Mouse (Mus musculus) lung, embryonic 15.5 days (tissue): ENCODE data around the gene Gpr89. TPM values are rescaled to one million over a fixed set of nuclear protein-coding genes. Genes with fewer than 3 reads are reported as not detected.

Experiments used
- ATAC-seq: fragments of 200-750 bp; cut with Nextera tagmentation; 2 replicates; pipeline ENCODE4 v1.8.0; 2017; ENCODE audit warnings: moderate number of reproducible peaks, borderline replicate concordance; ENCODE audit not compliant: low FRiP score, low TSS enrichment; ENCODE audit errors: extremely low read depth
- H3K27ac ChIP-seq: fragments of 300-500 bp; sonication (generic); 2 replicates; pipeline ENCODE4 v1.5.1; 2015; ENCODE audit warnings: moderate library complexity, mild to moderate bottlenecking, inconsistent platforms
- H3K27me3 ChIP-seq: fragments of 300-500 bp; sonication (generic); 2 replicates; pipeline ENCODE4 v1.6.1; 2015; ENCODE audit warnings: inconsistent platforms
- H3K36me3 ChIP-seq: fragments of 300-500 bp; sonication (generic); 2 replicates; pipeline ENCODE4 v1.6.1; 2015; ENCODE audit warnings: inconsistent platforms
- H3K4me1 ChIP-seq: fragments of 300-500 bp; sonication (generic); 2 replicates; pipeline ENCODE4 v1.6.1; 2015; ENCODE audit warnings: inconsistent platforms
- H3K4me2 ChIP-seq: fragments of 300-500 bp; sonication (generic); 2 replicates; pipeline ENCODE4 v1.6.1; 2015; ENCODE audit warnings: inconsistent platforms, mild to moderate bottlenecking, moderate library complexity
- H3K4me3 ChIP-seq: fragments of 300-500 bp; sonication (generic); 2 replicates; pipeline ENCODE4 v1.5.1; 2015; ENCODE audit warnings: mild to moderate bottlenecking, inconsistent platforms
- H3K9ac ChIP-seq: fragments of 300-500 bp; sonication (generic); 2 replicates; pipeline ENCODE4 v1.6.1; 2015; ENCODE audit warnings: inconsistent platforms
- H3K9me3 ChIP-seq: fragments of 300-500 bp; sonication (generic); 2 replicates; pipeline ENCODE4 v1.6.1; 2016; ENCODE audit warnings: inconsistent platforms
- WGBS: fragments of 180-500 bp; shearing (Covaris S2); methylation state at CpG from one replicate; pipeline ENCODE4 v1.1.7; 2015; 5-methylcytosine and 5-hydroxymethylcytosine counted together
- polyA plus RNA-seq: library from polyadenylated mRNA; unstranded; fragments of >200 nt; fragmentation: Nextera tagmentation; extraction: Ambion mirVana; gene quantifications from 2 replicates; pipeline ENCODE4 v1.2.1, GENCODE M21; 2015

Gpr89 gene
- polyA plus RNA-seq: 35.4 and 38.1 TPM in 2 replicates

DNA sequence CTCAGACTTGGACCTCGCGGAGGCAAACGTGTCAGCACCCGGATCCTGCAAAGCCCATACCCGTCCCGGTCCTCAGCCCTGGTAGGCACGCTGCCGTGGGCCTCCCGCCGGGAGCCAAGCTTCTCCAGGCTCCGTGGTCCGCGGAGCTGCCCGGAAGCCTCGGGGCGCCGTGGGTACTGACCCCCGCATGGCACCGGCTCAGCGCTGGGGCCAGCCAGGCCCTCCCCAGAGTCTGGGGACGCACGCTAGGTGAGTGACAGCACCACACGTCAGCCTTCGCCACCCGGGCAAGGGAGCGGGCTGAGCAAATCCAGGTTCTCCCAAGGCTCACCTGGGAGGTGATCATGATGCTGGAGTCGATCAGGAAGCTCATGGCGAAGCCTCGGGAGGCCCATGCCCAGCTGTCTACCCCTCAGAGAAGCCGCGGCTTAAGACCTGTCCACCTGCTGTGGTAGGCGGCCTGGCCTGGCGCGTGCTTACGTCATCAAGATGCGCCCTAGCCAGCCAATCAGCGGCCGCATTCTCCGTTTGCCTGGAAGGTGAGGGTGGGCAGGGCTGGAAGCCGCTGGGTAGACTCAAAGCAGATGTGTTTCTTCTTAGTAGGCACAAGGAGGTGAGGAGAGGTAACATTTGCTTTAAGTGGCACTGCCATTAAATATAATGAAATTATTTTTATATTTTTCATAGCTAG is at the start of gene Gpr89:
Gene Gpr89, minus strand, starts transcription at position 496 of the 691 bp plus-strand sequence.
- Histone ChIP-seq H3K4me1 (peaks cover 5% of the 10 kb centered on the region), H3K9me3 (no peaks in the 10 kb centered on the region), H3K9ac (peak within 1 kb of the TSS; percentile 59), H3K4me3 (peak within 1 kb of the TSS; percentile 60), H3K27ac (no peak within 1 kb of the TSS), H3K4me2 (peak within 1 kb of the TSS; percentile 67), H3K36me3 (no peaks in the 10 kb centered on the region), H3K27me3 (peaks cover 8% of the 10 kb centered on the region; the same call in 1 of the 2 replicates)
- ATAC-seq: peak; percentile 94
- under 1% methylated on average over 40 of the region's 40 CpGs for WGBS

DNA sequence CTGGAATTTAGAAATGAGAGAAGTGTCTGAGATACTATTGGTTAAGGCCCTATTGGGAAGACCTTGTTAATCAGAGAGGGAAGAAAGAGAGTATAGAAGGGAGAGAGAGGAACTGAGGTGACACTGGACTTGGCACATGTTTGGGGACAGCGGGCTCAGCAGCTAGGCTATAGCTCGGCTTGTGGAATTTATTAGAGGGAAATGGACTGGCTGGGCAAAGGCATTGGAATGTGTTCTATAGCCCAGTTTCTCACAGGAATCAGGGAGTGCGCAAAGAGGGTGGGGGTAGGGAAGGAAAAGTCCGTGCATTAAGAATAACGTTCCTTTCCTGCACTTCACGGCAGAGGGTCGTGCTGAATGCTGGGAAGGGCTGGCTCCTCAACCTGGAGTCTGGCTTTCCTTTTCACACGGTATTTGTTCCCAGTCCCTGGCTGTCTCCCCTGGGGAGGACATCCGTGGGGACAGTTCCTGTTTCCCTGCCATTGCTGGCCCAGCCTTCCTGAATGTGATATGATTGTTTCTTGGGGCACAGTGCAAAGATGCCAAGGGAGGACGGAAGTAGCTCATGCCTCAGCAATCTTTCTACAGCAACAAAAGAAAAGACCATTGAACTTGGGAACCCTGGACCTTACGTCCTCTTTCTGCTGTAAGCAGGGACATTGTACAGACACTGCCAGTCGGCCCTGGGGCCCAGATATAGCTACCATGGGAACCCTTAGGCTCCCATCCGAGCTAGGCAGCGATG is 48.5 kb upstream of the Gpr89 start:
- Histone ChIP-seq H3K4me1 (peaks cover 11% of the 10 kb centered on the region; the same call in 1 of the 2 replicates), H3K27ac (peak overlapping the region; percentile 39), H3K9me3 (no peaks in the 10 kb centered on the region), H3K4me2 (peak overlapping the region; percentile 22), H3K27me3 (no peaks in the 10 kb centered on the region), H3K9ac (no peak overlapping the region), H3K4me3 (no peak overlapping the region), H3K36me3 (no peaks in the 10 kb centered on the region)
- ATAC-seq: peak; percentile 64; the same call in 1 of the 2 replicates
- whole genome bisulfite sequencing: 28% methylated on average over 14 of the region's 14 CpGs

DNA sequence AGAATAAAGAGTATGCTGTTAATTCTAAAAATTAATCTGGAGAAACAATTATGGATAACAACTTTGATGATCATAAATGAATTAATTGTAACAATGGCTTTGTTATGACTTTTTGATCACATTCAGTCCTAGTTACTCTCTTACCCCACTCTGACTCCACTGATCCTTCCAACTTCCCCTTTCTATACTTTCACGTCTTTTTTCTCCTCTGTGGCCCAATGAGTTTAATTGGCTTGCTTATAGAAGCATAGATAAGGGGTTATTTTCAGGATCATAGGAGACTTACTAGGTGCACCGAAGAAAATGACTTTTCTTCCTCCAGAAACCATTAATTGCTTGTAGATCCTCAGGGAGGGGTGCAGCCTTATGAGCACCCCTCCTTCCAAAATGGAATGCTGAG is 37.6 kb upstream of the Gpr89 start:
- no peak overlapping the region for H3K4me2 ChIP-seq
- WGBS: 73% methylated on average over 2 of the region's 2 CpGs
- no peak overlapping the region for H3K9ac ChIP-seq

GRCm38 (mm10) chr3:96938738-96939137 is 33.6 kb upstream of the Gpr89 start:
- no peak overlapping the region for H3K9ac ChIP-seq
- no peaks in the 10 kb centered on the region for H3K9me3 ChIP-seq
- peak; percentile 70; the same call in 1 of the 2 replicates for ATAC-seq
- H3K4me1 ChIP-seq: 0 out of 2 replicates have a peak, but pooled peaks cover 2% of the 10 kb centered on the region
- H3K36me3 ChIP-seq: no peaks in the 10 kb centered on the region
- H3K27ac ChIP-seq: no peak overlapping the region
- H3K27me3 ChIP-seq: peaks cover 19% of the 10 kb centered on the region
- peak overlapping the region; percentile 18; the same call in 1 of the 2 replicates for H3K4me3 ChIP-seq
- WGBS: 6% methylated on average over 11 of the region's 11 CpGs
- peak overlapping the region; percentile 41 for H3K4me2 ChIP-seq

More for the DNA sequence above, 37.6 kb upstream of the Gpr89 start:
- no peak for ATAC-seq
- Histone ChIP-seq H3K27ac (no peak overlapping the region), H3K27me3 (0 out of 2 replicates have a peak, but pooled peaks cover 5% of the 10 kb centered on the region), H3K36me3 (no peaks in the 10 kb centered on the region), H3K4me3 (no peak overlapping the region), H3K9me3 (no peaks in the 10 kb centered on the region), H3K4me1 (0 out of 2 replicates have a peak, but pooled peaks cover 2% of the 10 kb centered on the region)

- no peaks in the 10 kb centered on the region for H3K36me3 ChIP-seq
- H3K9ac ChIP-seq: no peak overlapping the region
- no peak overlapping the region for H3K4me3 ChIP-seq
- no peak for ATAC-seq
- 0 out of 2 replicates have a peak, but pooled peaks cover 2% of the 10 kb centered on the region for H3K4me1 ChIP-seq
- no peak overlapping the region for H3K4me2 ChIP-seq
- no peak overlapping the region for H3K27ac ChIP-seq
- WGBS: 27% methylated on average over 5 of the region's 5 CpGs
- peaks cover 19% of the 10 kb centered on the region for H3K27me3 ChIP-seq
- H3K9me3 ChIP-seq: no peaks in the 10 kb centered on the region
Measured at GRCm38 (mm10) chr3:96937606-96938005, 32.5 kb upstream of the Gpr89 start.

DNA sequence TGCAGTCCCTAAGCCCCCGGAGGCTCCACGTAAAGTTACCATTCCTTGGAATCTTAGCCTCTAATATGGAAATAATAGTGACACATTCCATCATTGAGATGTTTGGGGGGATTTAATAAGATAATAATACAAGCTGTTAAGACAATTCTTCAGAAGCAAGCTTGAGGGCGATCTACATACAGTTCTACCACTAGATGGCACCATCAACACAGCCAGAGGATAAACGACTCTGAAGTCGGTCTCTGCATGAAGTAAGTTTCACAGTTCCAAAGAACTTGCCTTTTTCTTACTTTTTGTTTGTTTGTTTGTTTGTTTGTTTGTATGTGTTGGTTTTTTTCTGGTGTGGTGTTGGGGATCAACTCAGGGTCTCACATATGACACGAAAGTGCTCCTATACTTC is 31.1 kb upstream of the Gpr89 start:
- H3K27ac ChIP-seq: no peak overlapping the region
- no peak overlapping the region for H3K4me2 ChIP-seq
- no peak overlapping the region for H3K9ac ChIP-seq
- ATAC-seq: no peak
- 6% methylated on average over 6 of the region's 6 CpGs for WGBS
- no peaks in the 10 kb centered on the region for H3K36me3 ChIP-seq
- H3K4me3 ChIP-seq: no peak overlapping the region
- H3K4me1 ChIP-seq: 0 out of 2 replicates have a peak, but pooled peaks cover 2% of the 10 kb centered on the region
- no peaks in the 10 kb centered on the region for H3K9me3 ChIP-seq
- H3K27me3 ChIP-seq: peaks cover 19% of the 10 kb centered on the region

DNA sequence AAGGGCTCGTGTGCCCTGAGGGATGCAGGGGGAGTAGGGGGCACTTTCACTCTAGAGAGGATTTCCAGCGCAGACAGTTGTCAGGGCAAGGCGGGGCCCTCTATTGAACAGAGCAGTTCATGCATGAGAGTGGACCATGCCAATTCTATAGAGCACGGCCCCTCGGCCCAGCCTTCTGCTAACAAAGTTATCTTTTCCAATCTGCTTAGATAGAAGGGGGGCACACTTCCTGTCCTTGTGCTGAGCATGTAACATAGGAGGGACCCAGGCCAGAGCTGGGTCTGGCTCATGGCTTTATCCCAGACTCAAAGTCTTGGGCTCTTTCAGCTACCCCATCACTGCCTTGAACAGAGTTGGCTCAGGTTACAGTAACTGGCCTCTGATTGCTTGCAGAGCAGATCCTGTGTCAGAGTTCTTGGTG is 26.1 kb upstream of the Gpr89 start:
- no peak for ATAC-seq
- Histone ChIP-seq H3K27ac (no peak overlapping the region), H3K9ac (no peak overlapping the region), H3K4me3 (no peak overlapping the region), H3K36me3 (no peaks in the 10 kb centered on the region), H3K4me2 (no peak overlapping the region), H3K4me1 (no peaks in the 10 kb centered on the region), H3K9me3 (no peaks in the 10 kb centered on the region), H3K27me3 (peaks cover 10% of the 10 kb centered on the region)
- 42% methylated on average over 5 of the region's 5 CpGs for WGBS

DNA sequence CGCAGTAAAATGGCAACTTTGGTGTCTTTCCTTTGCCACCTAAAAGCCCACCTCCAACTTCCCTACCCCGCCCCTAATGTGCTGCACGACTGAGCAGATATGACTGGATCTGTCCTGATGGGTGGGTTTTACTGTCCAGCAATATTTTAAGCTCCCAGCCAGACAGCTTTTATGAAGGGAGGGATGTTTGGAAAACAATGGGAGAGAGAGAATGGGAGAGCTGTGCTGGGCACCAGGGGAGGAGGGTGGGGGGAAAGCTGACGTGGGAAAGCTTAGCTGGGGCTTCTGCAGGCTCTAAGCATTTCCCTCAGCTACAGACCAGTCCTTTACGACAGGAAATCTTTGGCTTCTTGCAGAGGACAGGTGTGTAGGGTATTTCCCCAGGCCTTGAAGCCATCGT is 20.8 kb upstream of the Gpr89 start, which contains the start of gene Gja8:
Gene Gja8, minus strand, starts transcription at position 101 of the 400 bp plus-strand sequence.
- 59% methylated on average over 6 of the region's 6 CpGs for WGBS
- H3K4me3 ChIP-seq: no peak within 1 kb of the TSS
- no peaks in the 10 kb centered on the region for H3K36me3 ChIP-seq
- no peaks in the 10 kb centered on the region for H3K27me3 ChIP-seq
- H3K4me2 ChIP-seq: no peak within 1 kb of the TSS
- H3K4me1 ChIP-seq: no peaks in the 10 kb centered on the region
- no peaks in the 10 kb centered on the region for H3K9me3 ChIP-seq
- H3K27ac ChIP-seq: no peak within 1 kb of the TSS
- no peak for ATAC-seq
- no peak within 1 kb of the TSS for H3K9ac ChIP-seq

- ATAC-seq: no peak
- Histone ChIP-seq H3K27me3 (no peaks in the 10 kb centered on the region), H3K4me2 (no peak overlapping the region), H3K27ac (no peak overlapping the region), H3K9ac (no peak overlapping the region), H3K4me1 (no peaks in the 10 kb centered on the region), H3K9me3 (no peaks in the 10 kb centered on the region), H3K4me3 (no peak overlapping the region), H3K36me3 (no peaks in the 10 kb centered on the region)
- 76% methylated on average over 4 of the region's 4 CpGs for WGBS
Measured at GRCm38 (mm10) chr3:96924631-96925030, 19.5 kb upstream of the Gpr89 start.

DNA sequence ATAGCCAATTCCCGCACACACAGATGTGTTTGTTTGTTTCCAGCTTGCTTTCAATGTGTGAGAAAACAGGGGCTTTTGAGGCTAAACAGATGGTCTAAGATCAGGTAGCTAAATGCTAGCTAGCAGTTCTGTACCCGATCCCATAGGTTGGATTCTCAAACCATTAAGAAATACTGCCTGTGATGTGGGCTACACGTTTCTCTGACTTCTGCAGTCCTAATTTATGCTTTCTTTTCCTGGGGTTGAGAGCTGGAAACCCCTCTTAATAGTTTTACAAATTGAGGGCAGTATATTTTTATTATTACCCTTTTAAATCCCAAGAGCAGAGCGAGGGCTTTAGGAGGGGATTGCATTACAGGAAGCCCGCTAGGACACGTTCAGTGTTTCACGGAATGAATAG is 15.8 kb upstream of the Gpr89 start:
- WGBS: 68% methylated on average over 7 of the region's 7 CpGs
- H3K4me1 ChIP-seq: no peaks in the 10 kb centered on the region
- H3K4me2 ChIP-seq: no peak overlapping the region
- H3K27me3 ChIP-seq: no peaks in the 10 kb centered on the region
- H3K9ac ChIP-seq: no peak overlapping the region
- ATAC-seq: no peak
- H3K36me3 ChIP-seq: no peaks in the 10 kb centered on the region
- H3K4me3 ChIP-seq: no peak overlapping the region
- H3K9me3 ChIP-seq: no peaks in the 10 kb centered on the region
- no peak overlapping the region for H3K27ac ChIP-seq

GRCm38 (mm10) chr3:96905592-96905991 is 446 bp upstream of the Gpr89 start:
- no peak overlapping the region for H3K27ac ChIP-seq
- H3K4me3 ChIP-seq: peak overlapping the region; percentile 60
- peak overlapping the region; percentile 59; the same call in 1 of the 2 replicates for H3K9ac ChIP-seq
- peaks cover 8% of the 10 kb centered on the region; the same call in 1 of the 2 replicates for H3K27me3 ChIP-seq
- H3K9me3 ChIP-seq: no peaks in the 10 kb centered on the region
- H3K4me1 ChIP-seq: peaks cover 5% of the 10 kb centered on the region
- H3K4me2 ChIP-seq: peak overlapping the region; percentile 67
- no peak for ATAC-seq
- 41% methylated on average over 9 of the region's 9 CpGs for WGBS
- H3K36me3 ChIP-seq: no peaks in the 10 kb centered on the region

DNA sequence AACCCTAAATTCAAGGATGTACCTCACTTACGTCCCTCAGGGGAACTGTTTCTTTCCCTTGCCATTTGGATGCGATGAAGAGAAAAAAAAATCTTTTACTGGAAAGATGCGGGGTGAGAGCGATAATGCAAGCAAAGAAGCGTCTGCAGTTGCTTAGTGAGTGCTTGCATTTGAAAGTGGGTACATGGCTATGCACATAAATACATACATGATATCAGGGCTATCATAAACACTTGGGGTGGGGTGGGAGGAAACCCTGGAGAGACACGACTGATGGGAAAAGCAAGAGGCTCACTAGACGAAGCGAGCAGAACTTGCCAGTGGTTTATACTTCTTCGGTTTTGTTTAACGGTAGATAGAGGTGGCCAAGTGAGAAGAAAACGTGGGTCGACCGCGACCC is 753 bp downstream of the Gpr89 start, which contains the start of gene Gja5:
Gene Gja5, plus strand, starts transcription at position 301 of the 400 bp plus-strand sequence.
- ATAC-seq: no peak

More for the DNA sequence above, 753 bp downstream of the Gpr89 start, which contains the start of gene Gja5:
- peak within 1 kb of the TSS; percentile 67 for H3K4me2 ChIP-seq
- WGBS: 10% methylated on average over 14 of the region's 14 CpGs
- H3K4me3 ChIP-seq: peak within 1 kb of the TSS; percentile 60
- H3K4me1 ChIP-seq: peaks cover 5% of the 10 kb centered on the region
- peak within 1 kb of the TSS; percentile 59 for H3K9ac ChIP-seq
- H3K36me3 ChIP-seq: no peaks in the 10 kb centered on the region
- H3K27me3 ChIP-seq: peaks cover 8% of the 10 kb centered on the region; the same call in 1 of the 2 replicates
- H3K9me3 ChIP-seq: no peaks in the 10 kb centered on the region
- H3K27ac ChIP-seq: no peak within 1 kb of the TSS
